Mouse (Mus musculus): ENCODE data around the gene Dqx1. TPM values are rescaled to one million over a fixed set of nuclear protein-coding genes. Genes with fewer than 3 reads are reported as not detected.

The Dqx1 gene
- polyA plus RNA-seq, 1 experiment from 2014 or later, result 1.3 TPM

DNA sequence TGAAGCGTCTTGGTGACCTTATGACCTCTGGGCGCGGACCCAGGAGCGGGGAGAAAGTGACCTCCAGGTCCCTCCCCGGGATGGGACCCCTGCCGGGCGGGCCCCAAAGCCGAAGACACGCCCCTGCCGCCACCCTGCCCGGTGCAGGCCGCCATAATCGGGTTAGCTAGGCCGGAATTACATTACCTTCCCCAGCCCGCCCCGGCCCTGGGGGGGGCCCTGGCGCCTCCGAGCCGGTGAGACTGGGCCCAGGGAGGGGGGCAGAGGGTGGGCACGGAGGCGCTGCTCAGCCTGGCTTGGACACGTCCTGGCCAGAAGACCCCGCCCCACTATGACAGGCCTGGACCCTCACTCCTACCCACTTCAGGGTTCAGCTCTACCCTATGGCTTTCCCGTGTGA lies 13.6 kb downstream of the Dqx1 start:
- no peaks in the 10 kb centered on the region for H3K9me3 ChIP-seq (ENCODE audit: control insufficient read depth, low read length)
- H3K27ac ChIP-seq (ENCODE audit: low read depth, low read length), result no peak overlapping the region
- H3K4me3 ChIP-seq (ENCODE audit: low read depth, low read length), result no peak overlapping the region
- WGBS, result 2% methylated on average over 23 of the region's 24 CpGs
- H3K9ac ChIP-seq (ENCODE audit: low read length), result no peak overlapping the region
- H3K27me3 ChIP-seq (ENCODE audit: control insufficient read depth, insufficient read depth, low read length), result peaks cover 88% of the 10 kb centered on the region
- peaks cover 14% of the 10 kb centered on the region; the same call in 1 of the 2 replicates for H3K4me1 ChIP-seq (replicated peaks; ENCODE audit: control insufficient read depth, insufficient read depth, low read length)
- DNase-seq (ENCODE audit: low spot score) (no peak), ATAC-seq (replicated peaks; ENCODE audit: low FRiP score) (0 out of 2 replicates have a peak, but pooled peaks have one; percentile 22)
- H3K4me2 ChIP-seq (ENCODE audit: low read depth, low read length, severe bottlenecking), result no peak overlapping the region
- H3K36me3 ChIP-seq (ENCODE audit: control insufficient read depth, insufficient read depth, low read length), result no peaks in the 10 kb centered on the region

DNA sequence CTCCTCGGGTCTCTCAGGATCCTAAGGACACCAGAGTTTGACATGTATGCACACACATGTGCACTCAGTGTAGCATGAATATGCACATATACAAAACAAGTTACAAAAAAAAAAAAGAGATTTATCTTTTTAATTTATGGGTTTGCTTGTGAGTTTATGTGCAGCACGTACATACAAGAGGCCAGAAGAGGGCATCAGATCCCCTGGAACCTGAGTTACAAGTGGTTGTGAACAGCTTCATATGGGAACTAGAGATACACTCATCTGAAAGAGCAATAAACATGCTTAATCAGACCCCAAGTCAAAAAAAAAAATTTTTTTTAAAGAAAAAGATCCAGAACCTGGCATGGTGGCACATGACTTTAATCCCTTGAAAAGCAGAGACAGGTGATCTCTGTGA lies 17.3 kb downstream of the Dqx1 start:
- Histone ChIP-seq H3K9me3 (ENCODE audit: control insufficient read depth, low read length) (no peaks in the 10 kb centered on the region), H3K4me2 (ENCODE audit: low read depth, low read length, severe bottlenecking) (no peak overlapping the region), H3K9ac (ENCODE audit: low read length) (no peak overlapping the region), H3K27me3 (ENCODE audit: control insufficient read depth, insufficient read depth, low read length) (peaks cover 56% of the 10 kb centered on the region), H3K4me1 (replicated peaks; ENCODE audit: control insufficient read depth, insufficient read depth, low read length) (peaks cover 10% of the 10 kb centered on the region; the same call in 1 of the 2 replicates), H3K4me3 (ENCODE audit: low read depth, low read length) (no peak overlapping the region), H3K27ac (ENCODE audit: low read depth, low read length) (no peak overlapping the region), H3K36me3 (ENCODE audit: control insufficient read depth, insufficient read depth, low read length) (no peaks in the 10 kb centered on the region)
- DNase-seq (ENCODE audit: low spot score) (peak; percentile 48), ATAC-seq (replicated peaks; ENCODE audit: low FRiP score) (no peak)
- 15% methylated on average over 2 of the region's 2 CpGs for WGBS

DNA sequence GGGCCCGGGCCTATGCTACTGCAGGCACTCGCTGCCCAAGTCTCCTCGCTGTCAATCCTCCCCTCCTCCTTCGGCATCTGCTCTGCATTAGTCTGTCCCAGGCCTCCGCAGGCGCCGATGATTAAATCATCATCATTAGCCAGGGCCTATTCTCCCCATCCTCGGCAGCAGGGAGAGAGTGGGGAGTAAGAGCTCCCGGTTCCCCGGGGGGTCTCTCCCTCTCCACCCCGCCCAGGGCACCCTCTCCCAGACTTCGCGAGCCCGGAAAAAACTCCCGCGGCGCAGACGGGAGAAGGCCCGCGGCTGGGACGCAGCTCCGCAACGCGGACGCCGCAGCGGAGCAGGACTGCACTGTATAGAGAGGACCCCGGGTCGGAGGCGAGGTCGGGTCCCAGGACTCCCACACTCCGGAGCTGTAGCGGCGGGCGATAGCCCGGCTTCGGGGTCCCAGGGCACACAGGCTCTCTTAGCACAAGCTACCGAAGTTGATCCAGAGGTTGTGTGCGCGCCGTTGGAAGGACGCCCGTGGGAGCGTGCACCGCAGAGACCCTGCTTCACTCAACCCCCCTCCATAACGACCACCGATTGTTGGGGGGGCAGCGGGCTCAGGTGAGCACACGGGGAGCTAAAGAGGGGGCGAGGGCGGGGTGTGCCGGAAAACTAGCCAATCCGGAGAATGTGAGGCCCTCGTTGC lies 20.1 kb downstream of the Dqx1 start, which contains the start of gene Pcgf1:
TSS of gene Pcgf1 (plus strand) at position 240 of the 694 bp plus-strand sequence.
- DNase-seq (ENCODE audit: low spot score) (no peak), ATAC-seq (replicated peaks; ENCODE audit: low FRiP score) (peak; percentile 84)
- Histone ChIP-seq H3K36me3 (ENCODE audit: control insufficient read depth, insufficient read depth, low read length) (peaks cover 3% of the 10 kb centered on the region; the same call in 1 of the 2 replicates), H3K27me3 (ENCODE audit: control insufficient read depth, insufficient read depth, low read length) (peaks cover 31% of the 10 kb centered on the region), H3K9ac (ENCODE audit: low read length) (peak within 1 kb of the TSS; percentile 78), H3K27ac (ENCODE audit: low read depth, low read length) (peak within 1 kb of the TSS; percentile 77), H3K4me2 (ENCODE audit: low read depth, low read length, severe bottlenecking) (peak within 1 kb of the TSS; percentile 99), H3K4me3 (ENCODE audit: low read depth, low read length) (peak within 1 kb of the TSS; percentile 71), H3K9me3 (ENCODE audit: control insufficient read depth, low read length) (no peaks in the 10 kb centered on the region), H3K4me1 (replicated peaks; ENCODE audit: control insufficient read depth, insufficient read depth, low read length) (peaks cover 5% of the 10 kb centered on the region; the same call in 1 of the 2 replicates)
- WGBS, result under 1% methylated on average over 52 of the region's 54 CpGs

GRCm38 (mm10) chr6:83078324-83078858 lies 20.7 kb downstream of the Dqx1 start:
- DNase-seq (ENCODE audit: low spot score) (peak; percentile 99), ATAC-seq (replicated peaks; ENCODE audit: low FRiP score) (peak; percentile 93)
- under 1% methylated on average over 46 of the region's 46 CpGs for WGBS
- H3K27ac ChIP-seq (ENCODE audit: low read depth, low read length), result peak overlapping the region; percentile 77
- peaks cover 3% of the 10 kb centered on the region; the same call in 1 of the 2 replicates for H3K36me3 ChIP-seq (ENCODE audit: control insufficient read depth, insufficient read depth, low read length)
- peak overlapping the region; percentile 71 for H3K4me3 ChIP-seq (ENCODE audit: low read depth, low read length)
- H3K9me3 ChIP-seq (ENCODE audit: control insufficient read depth, low read length), result no peaks in the 10 kb centered on the region
- peaks cover 29% of the 10 kb centered on the region for H3K27me3 ChIP-seq (ENCODE audit: control insufficient read depth, insufficient read depth, low read length)
- peak overlapping the region; percentile 99 for H3K4me2 ChIP-seq (ENCODE audit: low read depth, low read length, severe bottlenecking)
- peak overlapping the region; percentile 78 for H3K9ac ChIP-seq (ENCODE audit: low read length)
- peaks cover 5% of the 10 kb centered on the region; the same call in 1 of the 2 replicates for H3K4me1 ChIP-seq (replicated peaks; ENCODE audit: control insufficient read depth, insufficient read depth, low read length)

DNA sequence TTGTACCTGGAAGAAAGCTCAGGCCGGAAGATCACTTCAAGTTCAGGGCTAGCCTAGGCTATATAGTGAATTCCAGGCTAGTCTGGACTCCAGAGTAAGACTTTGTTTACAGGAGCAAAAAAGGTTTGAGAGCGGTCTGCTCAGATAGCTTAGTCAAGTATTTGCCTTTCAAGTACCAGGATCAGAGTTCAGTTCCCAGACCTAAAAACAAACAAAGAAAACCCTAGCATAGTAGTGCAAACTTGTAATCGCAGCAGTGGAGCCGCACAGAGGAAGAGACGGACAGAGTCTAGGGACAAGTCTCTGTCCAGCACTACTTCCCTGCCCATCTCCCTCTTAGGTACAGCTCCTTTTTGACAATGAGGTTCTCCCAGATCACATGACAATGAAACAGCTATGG lies 22.6 kb downstream of the Dqx1 start:
- Histone ChIP-seq H3K27me3 (ENCODE audit: control insufficient read depth, insufficient read depth, low read length) (peaks cover 34% of the 10 kb centered on the region), H3K27ac (ENCODE audit: low read depth, low read length) (no peak overlapping the region), H3K4me1 (replicated peaks; ENCODE audit: control insufficient read depth, insufficient read depth, low read length) (peaks cover 5% of the 10 kb centered on the region; the same call in 1 of the 2 replicates), H3K36me3 (ENCODE audit: control insufficient read depth, insufficient read depth, low read length) (peaks cover 3% of the 10 kb centered on the region; the same call in 1 of the 2 replicates), H3K9ac (ENCODE audit: low read length) (no peak overlapping the region), H3K4me3 (ENCODE audit: low read depth, low read length) (no peak overlapping the region), H3K4me2 (ENCODE audit: low read depth, low read length, severe bottlenecking) (no peak overlapping the region), H3K9me3 (ENCODE audit: control insufficient read depth, low read length) (no peaks in the 10 kb centered on the region)
- DNase-seq (ENCODE audit: low spot score), result no peak
- WGBS, result 93% methylated on average over 5 of the region's 5 CpGs
- no peak for ATAC-seq (replicated peaks; ENCODE audit: low FRiP score)

DNA sequence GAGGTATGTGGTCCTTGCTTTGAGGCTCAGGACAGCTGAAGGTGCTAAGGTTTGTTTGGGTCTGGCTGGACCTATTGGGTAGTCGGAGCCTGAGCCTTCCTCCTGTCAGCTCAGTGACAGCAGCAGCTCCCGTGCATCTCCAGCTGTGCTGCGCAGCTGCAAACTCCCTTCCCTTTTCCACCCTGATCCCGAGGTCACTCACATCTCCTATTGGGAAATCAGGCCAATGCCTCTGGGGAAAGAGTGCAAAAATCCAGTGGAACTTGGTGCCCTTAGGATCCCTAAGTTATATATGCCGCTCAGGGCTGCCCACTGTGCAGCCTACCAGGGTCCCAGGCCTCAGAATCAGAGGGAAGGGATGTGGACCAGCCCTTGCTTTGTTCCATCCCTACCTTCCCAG lies 25.9 kb downstream of the Dqx1 start:
- no peak overlapping the region for H3K4me3 ChIP-seq (ENCODE audit: low read depth, low read length)
- 6% methylated on average over 5 of the region's 5 CpGs for WGBS

DNA sequence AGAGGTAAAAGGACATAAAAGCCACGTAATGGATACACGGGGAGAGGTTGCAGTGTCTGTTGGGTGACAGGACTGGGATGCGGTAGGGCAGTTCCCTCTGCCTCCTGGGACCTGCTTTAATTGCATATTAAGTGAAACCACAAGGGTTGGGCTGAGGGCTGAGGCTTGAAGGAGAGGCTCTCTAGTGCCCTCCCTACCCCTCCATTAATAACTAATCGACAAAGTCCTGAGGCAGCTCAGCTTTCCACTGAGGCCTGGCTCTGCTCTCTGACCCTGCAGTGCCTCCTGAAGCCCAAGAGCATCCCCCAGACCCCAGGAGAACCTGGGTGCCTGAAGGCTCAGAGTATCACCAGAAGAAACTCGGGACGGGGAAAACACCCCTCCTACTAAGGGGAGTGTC lies 26.8 kb downstream of the Dqx1 start:
- H3K4me1 ChIP-seq (replicated peaks; ENCODE audit: control insufficient read depth, insufficient read depth, low read length), result no peaks in the 10 kb centered on the region; the same call in 1 of the 2 replicates
- H3K4me3 ChIP-seq (ENCODE audit: low read depth, low read length), result no peak overlapping the region
- peaks cover 62% of the 10 kb centered on the region for H3K27me3 ChIP-seq (ENCODE audit: control insufficient read depth, insufficient read depth, low read length)
- H3K4me2 ChIP-seq (ENCODE audit: low read depth, low read length, severe bottlenecking), result no peak overlapping the region
- no peak overlapping the region for H3K27ac ChIP-seq (ENCODE audit: low read depth, low read length)
- no peak overlapping the region for H3K9ac ChIP-seq (ENCODE audit: low read length)
- DNase-seq (ENCODE audit: low spot score) (no peak), ATAC-seq (replicated peaks; ENCODE audit: low FRiP score) (no peak)
- H3K36me3 ChIP-seq (ENCODE audit: control insufficient read depth, insufficient read depth, low read length), result peaks cover 3% of the 10 kb centered on the region; the same call in 1 of the 2 replicates
- 7% methylated on average over 6 of the region's 6 CpGs for WGBS
- no peaks in the 10 kb centered on the region for H3K9me3 ChIP-seq (ENCODE audit: control insufficient read depth, low read length)

More for the DNA sequence above, 25.9 kb downstream of the Dqx1 start:
- no peak for DNase-seq (ENCODE audit: low spot score)
- peaks cover 57% of the 10 kb centered on the region for H3K27me3 ChIP-seq (ENCODE audit: control insufficient read depth, insufficient read depth, low read length)
- peaks cover 3% of the 10 kb centered on the region; the same call in 1 of the 2 replicates for H3K36me3 ChIP-seq (ENCODE audit: control insufficient read depth, insufficient read depth, low read length)
- no peak overlapping the region for H3K27ac ChIP-seq (ENCODE audit: low read depth, low read length)
- no peaks in the 10 kb centered on the region for H3K9me3 ChIP-seq (ENCODE audit: control insufficient read depth, low read length)
- peaks cover 5% of the 10 kb centered on the region; the same call in 1 of the 2 replicates for H3K4me1 ChIP-seq (replicated peaks; ENCODE audit: control insufficient read depth, insufficient read depth, low read length)
- no peak overlapping the region for H3K4me2 ChIP-seq (ENCODE audit: low read depth, low read length, severe bottlenecking)
- no peak overlapping the region for H3K9ac ChIP-seq (ENCODE audit: low read length)
- ATAC-seq (replicated peaks; ENCODE audit: low FRiP score), result no peak

- peak within 1 kb of the TSS; percentile 0; the same call in 1 of the 2 replicates for H3K4me3 ChIP-seq (ENCODE audit: low read depth, low read length)
- no peak for DNase-seq (ENCODE audit: low spot score)
- H3K4me2 ChIP-seq (ENCODE audit: low read depth, low read length, severe bottlenecking), result no peak within 1 kb of the TSS
- no peak for ATAC-seq (replicated peaks; ENCODE audit: low FRiP score)
- WGBS, result 2% methylated on average over 42 of the region's 42 CpGs
- H3K4me1 ChIP-seq (replicated peaks; ENCODE audit: control insufficient read depth, insufficient read depth, low read length), result no peaks in the 10 kb centered on the region
- no peaks in the 10 kb centered on the region for H3K9me3 ChIP-seq (ENCODE audit: control insufficient read depth, low read length)
- no peak within 1 kb of the TSS for H3K9ac ChIP-seq (ENCODE audit: low read length)
- H3K27ac ChIP-seq (ENCODE audit: low read depth, low read length), result no peak within 1 kb of the TSS
- peaks cover 65% of the 10 kb centered on the region for H3K27me3 ChIP-seq (ENCODE audit: control insufficient read depth, insufficient read depth, low read length)
- peaks cover 3% of the 10 kb centered on the region; the same call in 1 of the 2 replicates for H3K36me3 ChIP-seq (ENCODE audit: control insufficient read depth, insufficient read depth, low read length)
These were observed 28.7 kb downstream of the Dqx1 start, which contains the start of gene Lbx2 for GRCm38 (mm10) chr6:83086121-83087035. Lbx2 (plus strand) TSS chr6:83086367.
